Mouse (Mus musculus): ENCODE measurements around the gene Slc25a36. TPM values are rescaled to one million over a fixed set of nuclear protein-coding genes. Genes with fewer than 3 reads are reported as not detected.

Slc25a36 gene
- polyA plus RNA-seq (2014; fragmentation: Illumina TruSeq; extraction: RNeasy Lipid Tissue Mini Kit (QIAGEN cat#74804); ENCODE audit: low read depth, low replicate concordance) = 60.1 TPM

DNA sequence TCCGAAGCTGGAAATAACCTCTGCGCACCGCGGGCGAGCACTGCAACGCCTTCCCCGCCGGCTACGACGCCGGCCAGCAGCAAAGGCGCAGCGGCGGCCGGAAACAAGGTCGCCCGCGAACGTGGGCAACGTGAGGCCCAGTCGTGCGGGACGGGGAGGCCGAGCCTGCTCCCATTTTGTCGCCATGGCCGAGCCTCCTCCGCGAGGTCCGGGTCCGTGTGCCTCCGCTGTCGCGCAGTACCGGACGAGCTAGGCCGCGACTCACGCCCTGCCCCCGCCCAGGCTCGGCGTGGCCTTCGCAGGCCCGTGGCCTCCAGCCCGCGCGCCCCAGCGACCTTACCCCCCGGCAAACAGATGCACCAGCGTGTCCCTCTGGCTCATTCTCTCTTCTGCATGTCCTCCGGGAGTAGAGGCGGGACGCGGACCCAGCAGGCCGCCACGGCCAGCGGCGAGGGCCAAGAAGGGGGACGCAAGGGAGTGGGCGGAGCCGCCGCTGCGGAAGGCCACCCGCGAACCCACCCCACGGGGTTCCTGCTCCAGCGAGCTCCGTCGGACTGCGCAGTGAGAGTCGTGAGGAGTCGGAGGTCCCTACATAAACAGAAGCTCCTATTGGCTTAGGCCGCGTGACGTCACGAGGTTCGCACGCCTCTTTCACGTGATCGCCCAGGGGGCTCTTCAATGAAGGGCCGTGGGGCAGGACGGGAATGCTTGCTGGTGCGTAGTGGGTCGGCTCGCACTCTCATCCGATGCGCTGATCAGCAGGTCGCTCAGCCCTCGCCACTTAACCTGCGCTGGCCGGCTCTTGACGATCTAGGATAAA, at the start of gene Slc25a36:
Slc25a36 (minus strand) TSS at position 587 of the 820 bp plus-strand sequence.

Other genes with a start within 250 kb of the Slc25a36 start
- gene Pxylp1, start 218.5 kb downstream of the Slc25a36 start, polyA plus RNA-seq (2014; fragmentation: Illumina TruSeq; extraction: RNeasy Lipid Tissue Mini Kit (QIAGEN cat#74804); ENCODE audit: low read depth, low replicate concordance) = 3.0 TPM
- 0.73 TPM for gene Spsb4, start 92.3 kb downstream of the Slc25a36 start, polyA plus RNA-seq (2014; fragmentation: Illumina TruSeq; extraction: RNeasy Lipid Tissue Mini Kit (QIAGEN cat#74804); ENCODE audit: low read depth, low replicate concordance)